Mouse (Mus musculus) adrenal gland (tissue): ENCODE results near the gene Irak4.

ENCODE experiments used
- intact Hi-C: fragments of 180-260 bp; cut with DNase I; formaldehyde crosslinking; loops from one replicate; pipeline ENCODE4 v1.15.1; 2025

The Irak4 gene

GRCm38 (mm10) chr15:94616036-94616435 lies 72.6 kb downstream of the Irak4 start:
- intact Hi-C loops = no loop called here

- intact Hi-C loops = no loop called here
Observed at GRCm38 (mm10) chr15:94620909-94621308, 77.5 kb downstream of the Irak4 start.

- intact Hi-C loops = no loop called here
Observed at GRCm38 (mm10) chr15:94628463-94628829, 85.0 kb downstream of the Irak4 start.

GRCm38 (mm10) chr15:94628830-94629601 lies 85.6 kb downstream of the Irak4 start, which contains the start of gene Tmem117:
TSS of gene Tmem117 (plus strand) at chr15:94629232.
- intact Hi-C loops = no loop called here

GRCm38 (mm10) chr15:94630553-94630952 lies 87.1 kb downstream of the Irak4 start:
- intact Hi-C loops = no loop called here
